Mouse (Mus musculus) lung, adult 2 months (tissue): ENCODE measurements around the gene Rab26. TPM values are rescaled to one million over a fixed set of nuclear protein-coding genes. Genes with fewer than 3 reads are reported as not detected.
A peak's percentile ranks its signal among the peaks of the same experiment; 100 is the strongest.

Experiments used
- DNase-seq: peaks from one replicate; pipeline ENCODE4 v3.0.0; 2022
- H3K4me1 ChIP-seq: fragments of 200-500 bp; 2 replicates; pipeline ENCODE4 v1.6.1; 2011; ENCODE audit warnings: low read length; ENCODE audit not compliant: control insufficient read depth, insufficient read depth
- H3K4me3 ChIP-seq: fragments of 200-500 bp; replicated peaks from 2 replicates; pipeline ENCODE3; 2011; ENCODE audit warnings: low read depth, mild to moderate bottlenecking, control low read depth, low read length; ENCODE audit errors: extremely low read depth
- CTCF ChIP-seq: fragments of 200-500 bp; IDR thresholded peaks from 2 replicates; pipeline ENCODE4 v1.5.1; 2011; ENCODE audit warnings: mild to moderate bottlenecking, low read length, control low read depth; ENCODE audit not compliant: insufficient read depth
- POLR2A ChIP-seq: fragments of 200-500 bp; IDR thresholded peaks from 2 replicates; pipeline ENCODE4 v1.6.1; 2011; ENCODE audit warnings: low read depth, mild to moderate bottlenecking, control low read depth, low read length, borderline replicate concordance; ENCODE audit errors: extremely low read depth
- WGBS: fragments of 180-500 bp; shearing (Covaris S2); methylation state at CpG from one replicate; pipeline ENCODE4 v1.1.7; 2018; 5-methylcytosine and 5-hydroxymethylcytosine counted together
- polyA plus RNA-seq: library from polyadenylated mRNA; depleted of rRNA; stranded (reverse); fragments of >200 nt; gene quantifications from 2 replicates; pipeline ENCODE4 v1.2.3, GENCODE M21; 2012

The Rab26 gene
- polyA plus RNA-seq, 1 experiment: 1.1 TPM

GRCm38 (mm10) chr17:24563638-24564037 lies 29.6 kb upstream of the Rab26 start:
- no peak for DNase-seq
- 67% methylated on average over 5 of the region's 5 CpGs for WGBS
- peaks cover 33% of the 10 kb centered on the region for H3K4me1 ChIP-seq

GRCm38 (mm10) chr17:24561592-24561991 lies 27.6 kb upstream of the Rab26 start:
- TF ChIP-seq CTCF (no peak), POLR2A (no peak)
- Histone ChIP-seq H3K4me1 (peaks cover 38% of the 10 kb centered on the region), H3K4me3 (no peak overlapping the region)
- DNase-seq: no peak
- 71% methylated on average over 2 of the region's 2 CpGs for WGBS

More at GRCm38 (mm10) chr17:24563638-24564037, 29.6 kb upstream of the Rab26 start:
- H3K4me3 ChIP-seq: no peak overlapping the region
- TF ChIP-seq POLR2A (no peak), CTCF (no peak)

DNA sequence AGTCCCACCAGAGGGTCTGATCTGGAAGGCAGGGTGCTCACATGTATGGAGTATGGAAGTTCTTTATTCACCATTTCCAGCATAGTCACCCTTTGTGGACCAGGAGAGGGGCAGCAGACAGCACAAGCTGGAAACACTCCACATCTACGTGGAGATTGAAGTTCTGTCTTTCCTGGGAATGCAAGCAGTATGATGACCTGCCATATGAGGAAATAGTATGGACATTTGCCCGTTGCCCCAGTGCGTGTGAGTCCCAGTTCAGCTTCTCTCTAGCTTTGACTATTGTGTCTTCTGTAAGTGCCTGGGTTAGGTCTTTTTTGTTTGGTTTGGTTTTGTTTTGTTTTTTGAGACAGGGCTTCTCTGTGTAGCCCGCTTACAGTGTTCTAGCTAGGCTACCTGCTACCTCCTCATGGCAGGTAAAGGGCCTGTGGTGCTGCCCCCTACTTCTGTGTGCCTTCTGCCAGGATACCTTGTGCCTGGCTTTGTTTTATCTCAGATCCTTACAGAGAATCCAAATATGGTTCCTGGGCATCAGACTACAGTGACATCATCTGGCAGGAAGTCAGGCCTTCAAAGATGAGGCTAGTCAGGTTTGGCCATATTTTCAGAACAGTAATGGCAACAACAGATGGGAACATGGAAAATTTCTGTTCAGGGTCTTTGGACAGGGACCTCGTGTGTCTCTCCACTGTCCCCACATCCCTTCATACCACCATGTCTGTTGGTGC lies 26.5 kb upstream of the Rab26 start:
- WGBS: 64% methylated on average over 5 of the region's 5 CpGs
- no peak for DNase-seq
- peaks cover 40% of the 10 kb centered on the region for H3K4me1 ChIP-seq
- no peak overlapping the region for H3K4me3 ChIP-seq
- TF ChIP-seq CTCF: no peak

DNA sequence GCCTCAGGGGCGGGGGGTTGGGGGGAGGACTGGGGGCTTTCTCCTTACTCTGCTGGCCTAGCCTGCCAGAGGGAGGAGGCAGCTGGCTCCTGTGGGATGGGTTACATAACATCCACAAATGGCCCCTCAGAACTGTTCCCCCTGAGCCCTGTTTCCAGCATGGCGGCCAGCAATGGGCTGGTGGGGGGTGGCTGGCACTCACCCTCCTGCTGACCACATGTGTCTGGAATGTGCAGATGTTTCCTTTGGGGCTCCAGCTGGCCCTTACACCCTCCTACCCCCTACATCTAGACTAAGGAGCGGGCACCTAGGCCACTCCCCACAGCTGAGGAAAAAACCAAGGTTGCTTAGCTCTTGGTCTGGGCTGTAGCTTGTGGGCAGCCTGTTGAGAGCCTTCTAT lies 25.1 kb upstream of the Rab26 start:
- no peak overlapping the region for H3K4me3 ChIP-seq
- peaks cover 40% of the 10 kb centered on the region for H3K4me1 ChIP-seq
- TF ChIP-seq CTCF (no peak), POLR2A (no peak)
- DNase-seq: no peak
- 29% methylated on average over 3 of the region's 3 CpGs for WGBS

- no peak for DNase-seq
- no peak overlapping the region for H3K4me3 ChIP-seq
- 26% methylated on average over 4 of the region's 4 CpGs for WGBS
- peaks cover 39% of the 10 kb centered on the region for H3K4me1 ChIP-seq
- TF ChIP-seq POLR2A: no peak
- TF ChIP-seq CTCF: no peak
Observed at GRCm38 (mm10) chr17:24558600-24559099, 24.6 kb upstream of the Rab26 start.

GRCm38 (mm10) chr17:24557091-24557490 lies 23.1 kb upstream of the Rab26 start:
- DNase-seq: no peak
- TF ChIP-seq POLR2A (no peak), CTCF (no peak)
- WGBS: 70% methylated on average over 7 of the region's 7 CpGs

GRCm38 (mm10) chr17:24551050-24551444 lies 17.0 kb upstream of the Rab26 start:
- Histone ChIP-seq H3K4me3 (peak overlapping the region; percentile 69), H3K4me1 (peaks cover 9% of the 10 kb centered on the region; the same call in 1 of the 2 replicates)
- TF ChIP-seq CTCF: no peak
- no peak for TF ChIP-seq POLR2A
- DNase-seq: no peak
- 45% methylated on average over 3 of the region's 3 CpGs for WGBS

More at GRCm38 (mm10) chr17:24557091-24557490, 23.1 kb upstream of the Rab26 start:
- Histone ChIP-seq H3K4me1 (peaks cover 36% of the 10 kb centered on the region), H3K4me3 (no peak overlapping the region)

- TF ChIP-seq POLR2A (no peak), CTCF (no peak)
- 1% methylated on average over 44 of the region's 44 CpGs for WGBS
- DNase-seq: peak; percentile 73
- Histone ChIP-seq H3K4me1 (peaks cover 7% of the 10 kb centered on the region; the same call in 1 of the 2 replicates), H3K4me3 (peak overlapping the region; percentile 69)
Observed at GRCm38 (mm10) chr17:24550416-24551049, 16.5 kb upstream of the Rab26 start.

DNA sequence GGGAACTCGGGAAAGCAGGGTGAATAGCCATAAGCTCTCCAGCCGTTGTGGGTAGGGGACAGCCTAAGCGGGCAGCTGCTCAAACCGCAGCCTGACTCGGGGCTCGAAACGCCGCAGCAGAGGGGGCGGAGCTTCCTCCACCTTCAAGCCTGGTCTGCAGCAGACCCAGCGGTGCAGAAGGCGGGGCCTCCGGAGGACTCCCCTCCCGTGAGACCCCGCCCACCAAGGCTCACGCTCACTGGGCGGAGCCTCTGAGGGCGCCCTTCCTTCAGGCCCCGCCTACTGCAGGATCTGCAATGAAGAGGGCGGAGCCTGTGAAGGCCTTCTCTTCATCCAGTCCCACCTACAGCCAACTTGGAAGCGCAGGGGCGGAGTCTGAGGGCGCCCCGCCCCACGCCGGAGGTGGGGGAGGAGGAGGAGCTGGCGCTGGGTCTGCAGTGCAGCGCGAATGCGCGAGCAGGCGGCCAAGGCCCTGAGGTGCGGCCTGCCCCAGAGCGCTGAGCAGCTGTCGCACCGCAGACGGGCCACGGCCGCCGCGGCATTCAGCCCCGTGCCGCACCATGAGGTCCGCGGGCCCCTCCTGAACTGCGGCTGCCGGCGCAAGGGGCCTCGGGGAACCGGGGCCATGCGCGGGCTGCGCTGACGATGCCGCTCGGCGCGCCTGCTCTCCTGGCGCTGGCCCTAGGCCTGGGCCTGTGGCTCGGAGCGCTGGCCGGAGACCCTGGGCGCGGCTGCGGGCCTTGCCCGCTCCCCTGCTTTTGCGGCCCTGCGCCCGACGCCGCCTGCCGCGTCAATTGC lies 15.8 kb upstream of the Rab26 start, which contains the start of gene Pkd1:
Gene Pkd1, plus strand, starts transcription at position 217 of the 798 bp plus-strand sequence.
- peak; percentile 99 for DNase-seq
- TF ChIP-seq CTCF: no peak
- TF ChIP-seq POLR2A: peak; percentile 96
- Histone ChIP-seq H3K4me1 (peaks cover 7% of the 10 kb centered on the region; the same call in 1 of the 2 replicates), H3K4me3 (peak within 1 kb of the TSS; percentile 83)
- under 1% methylated on average over 72 of the region's 72 CpGs for WGBS
